10 mouse cellular contexts compared by ENCODE assay signal in genomic region chr3:98313294-98314155, GRCm38 (mm10). TPM values are rescaled to one million over a fixed set of nuclear protein-coding genes. Genes with fewer than 3 reads are reported as not detected.
A peak's percentile ranks its signal among the peaks of the same experiment; 100 is the strongest.
DNase-seq lines count a peak whose midpoint lies in the region; ATAC-seq and TF ChIP-seq lines count a peak whose summit lies in the region.
"Had no signal": no experiment of that assay in that cellular context is flagged by ENCODE, and none has a peak within 500 bp of the region (broad histone marks: within the 10 kb centered on the region; RNA-seq: fewer than 3 reads in every experiment).

No protein-coding gene starts in this region.

- H3K4me2 ChIP-seq in forebrain, embryonic 12.5 days, result no peak overlapping the region
- no peak overlapping the region for H3K4me2 ChIP-seq in forebrain, postnatal 0 days (ENCODE audit: low read depth)
- no peak overlapping the region for H3K4me2 ChIP-seq in lung, embryonic 14.5 days
- H3K4me2 ChIP-seq in intestine, embryonic 15.5 days (replicated peaks), result no peak overlapping the region
- no peak overlapping the region for H3K4me2 ChIP-seq in neural tube, embryonic 14.5 days (ENCODE audit: low read depth, low read length)
- H3K4me2 ChIP-seq: heart, embryonic 12.5 days had no signal

- TF ChIP-seq CTCF in forebrain, postnatal 0 days (IDR thresholded peaks at IDR 0.05; ENCODE audit: low read depth), result no peak
- no peak for TF ChIP-seq CTCF in lung, embryonic 14.5 days (IDR thresholded peaks at IDR 0.05; ENCODE audit: low read depth)

- DNase-seq in forebrain, postnatal 0 days, result no peak
- DNase-seq in lung, embryonic 14.5 days, result no peak
- no peak for DNase-seq in lung, postnatal 14 days
- DNase-seq in adrenal gland, postnatal 14 days, result no peak
- DNase-seq in layer of hippocampus, adult 8-10 months (ENCODE audit: low spot score in 2 of 2), result no peak

- WGBS in forebrain, embryonic 12.5 days, result 76% methylated on average over 9 of the region's 9 CpGs
- WGBS in forebrain, postnatal 0 days, result 71% methylated on average over 9 of the region's 9 CpGs
- 80% methylated on average over 9 of the region's 9 CpGs for WGBS in lung, embryonic 14.5 days
- WGBS in intestine, embryonic 15.5 days, result 76% methylated on average over 9 of the region's 9 CpGs
- 84% methylated on average over 9 of the region's 9 CpGs for WGBS in neural tube, embryonic 14.5 days

- H3K27me3 ChIP-seq in forebrain, embryonic 12.5 days, result no peaks in the 10 kb centered on the region
- H3K27me3 ChIP-seq in forebrain, postnatal 0 days (ENCODE audit: insufficient read depth, low read length), result no peaks in the 10 kb centered on the region
- no peaks in the 10 kb centered on the region for H3K27me3 ChIP-seq in lung, embryonic 14.5 days (ENCODE audit: insufficient read depth, low read length)
- no peaks in the 10 kb centered on the region for H3K27me3 ChIP-seq in intestine, embryonic 15.5 days (replicated peaks)
- no peaks in the 10 kb centered on the region for H3K27me3 ChIP-seq in neural tube, embryonic 14.5 days (ENCODE audit: control insufficient read depth, insufficient read depth, low read length)
- H3K27me3 ChIP-seq: heart, embryonic 12.5 days had no signal

- peaks cover 34% of the 10 kb centered on the region for H3K36me3 ChIP-seq in forebrain, embryonic 12.5 days (replicated peaks)
- no peaks in the 10 kb centered on the region for H3K36me3 ChIP-seq in forebrain, postnatal 0 days (ENCODE audit: insufficient read depth)
- peaks cover 27% of the 10 kb centered on the region; the same call in 1 of the 2 replicates for H3K36me3 ChIP-seq in lung, embryonic 14.5 days (ENCODE audit: insufficient read depth)
- 0 out of 2 replicates have a peak, but pooled peaks cover 4% of the 10 kb centered on the region for H3K36me3 ChIP-seq in intestine, embryonic 15.5 days
- no peaks in the 10 kb centered on the region for H3K36me3 ChIP-seq in neural tube, embryonic 14.5 days (ENCODE audit: control insufficient read depth, insufficient read depth, low read length)

- H3K4me1 ChIP-seq in forebrain, embryonic 12.5 days, result peaks cover 16% of the 10 kb centered on the region
- peaks cover 5% of the 10 kb centered on the region for H3K4me1 ChIP-seq in forebrain, postnatal 0 days (ENCODE audit: insufficient read depth)
- no peaks in the 10 kb centered on the region for H3K4me1 ChIP-seq in lung, embryonic 14.5 days (ENCODE audit: insufficient read depth)
- H3K4me1 ChIP-seq in intestine, embryonic 15.5 days (replicated peaks), result no peaks in the 10 kb centered on the region
- no peaks in the 10 kb centered on the region for H3K4me1 ChIP-seq in neural tube, embryonic 14.5 days (ENCODE audit: control insufficient read depth, insufficient read depth, low read length)

- no peak overlapping the region for H3K27ac ChIP-seq in forebrain, embryonic 12.5 days
- H3K27ac ChIP-seq in forebrain, postnatal 0 days (ENCODE audit: low read depth, low read length), result no peak overlapping the region
- H3K27ac ChIP-seq in lung, embryonic 14.5 days (ENCODE audit: low read depth), result no peak overlapping the region
- H3K27ac ChIP-seq in intestine, embryonic 15.5 days, result no peak overlapping the region
- H3K27ac ChIP-seq in neural tube, embryonic 14.5 days (ENCODE audit: low read depth, low read length), result no peak overlapping the region
- H3K27ac ChIP-seq: gastrocnemius, adult 2 months had no signal

- H3K4me3 ChIP-seq in forebrain, embryonic 12.5 days (replicated peaks), result no peak overlapping the region
- no peak overlapping the region for H3K4me3 ChIP-seq in forebrain, postnatal 0 days (ENCODE audit: low read depth, low read length)
- H3K4me3 ChIP-seq in lung, embryonic 14.5 days (ENCODE audit: low read depth, low read length), result no peak overlapping the region
- no peak overlapping the region for H3K4me3 ChIP-seq in intestine, embryonic 15.5 days (replicated peaks)
- no peak overlapping the region for H3K4me3 ChIP-seq in neural tube, embryonic 14.5 days (ENCODE audit: low read depth, low read length)
- H3K4me3 ChIP-seq: gastrocnemius, adult 2 months; heart, embryonic 12.5 days had no signal

- 0 out of 2 replicates have a peak, but pooled peaks have one; percentile 4 for ATAC-seq in forebrain, embryonic 12.5 days (ENCODE audit: low FRiP score)
- ATAC-seq in forebrain, postnatal 0 days, result no peak
- peak; percentile 27; the same call in 1 of the 2 replicates for ATAC-seq in lung, embryonic 14.5 days (ENCODE audit: insufficient read depth)
- ATAC-seq in intestine, embryonic 15.5 days, result peak; percentile 14; the same call in 1 of the 2 replicates
- peak; percentile 41; the same call in 1 of the 2 replicates for ATAC-seq in neural tube, embryonic 14.5 days (ENCODE audit: low read depth)

- no peak overlapping the region for H3K9ac ChIP-seq in forebrain, embryonic 12.5 days
- H3K9ac ChIP-seq in forebrain, postnatal 0 days, result no peak overlapping the region
- no peak overlapping the region for H3K9ac ChIP-seq in lung, embryonic 14.5 days
- H3K9ac ChIP-seq in intestine, embryonic 15.5 days, result no peak overlapping the region
- H3K9ac ChIP-seq in neural tube, embryonic 14.5 days (replicated peaks; ENCODE audit: low read depth, low read length), result no peak overlapping the region
- H3K9ac ChIP-seq: heart, embryonic 12.5 days had no signal

- H3K9me3 ChIP-seq in forebrain, embryonic 12.5 days, result no peaks in the 10 kb centered on the region
- H3K9me3 ChIP-seq in forebrain, postnatal 0 days (ENCODE audit: low read length), result no peaks in the 10 kb centered on the region
- no peaks in the 10 kb centered on the region for H3K9me3 ChIP-seq in lung, embryonic 14.5 days (ENCODE audit: low read depth, low read length)
- H3K9me3 ChIP-seq in intestine, embryonic 15.5 days, result no peaks in the 10 kb centered on the region
- H3K9me3 ChIP-seq in neural tube, embryonic 14.5 days (ENCODE audit: control insufficient read depth, low read length), result no peaks in the 10 kb centered on the region
- H3K9me3 ChIP-seq: heart, embryonic 12.5 days had no signal

RNA-seq across cellular contexts. Expression of gene Phgdh, which starts 26.3 kb away (rescaled TPM):
- polyA plus RNA-seq in forebrain, embryonic 12.5 days (2016; fragmentation: Nextera tagmentation; extraction: Ambion mirVana), result 274 and 277 TPM in 2 replicates
- 139 and 151 TPM in 2 replicates for total RNA-seq in forebrain, postnatal 0 days (2014; rRNA removed)
- polyA plus RNA-seq in forebrain, postnatal 0 days (2015; fragmentation: Nextera tagmentation; extraction: Ambion mirVana), result 149 and 160 TPM in 2 replicates
- polyA plus RNA-seq in lung, embryonic 14.5 days (2014; fragmentation: Nextera tagmentation; extraction: Ambion mirVana), result 212 and 230 TPM in 2 replicates
- 291 and 356 TPM in 2 replicates for polyA plus RNA-seq in intestine, embryonic 15.5 days (2015; fragmentation: Nextera tagmentation; extraction: Ambion mirVana)
- 163 and 176 TPM in 2 replicates for polyA plus RNA-seq in neural tube, embryonic 14.5 days (2014; fragmentation: Nextera tagmentation; extraction: Ambion mirVana)
- total RNA-seq in adrenal gland, postnatal 14 days (2021), result 21.0 and 25.2 TPM in 2 replicates
- total RNA-seq in layer of hippocampus, adult 8-10 months (2022), result 10 to 100 TPM; 61.3 to 72.1 (median 67.5) TPM

RNA-seq across cellular contexts. Expression of gene Hmgcs2, which starts 33.3 kb away (rescaled TPM):
- 0.94 and 1.3 TPM in 2 replicates for polyA plus RNA-seq in forebrain, embryonic 12.5 days (2016; fragmentation: Nextera tagmentation; extraction: Ambion mirVana)
- total RNA-seq in forebrain, postnatal 0 days (2014; rRNA removed), result 22.5 and 26.9 TPM in 2 replicates
- 30.0 and 33.6 TPM in 2 replicates for polyA plus RNA-seq in forebrain, postnatal 0 days (2015; fragmentation: Nextera tagmentation; extraction: Ambion mirVana)
- polyA plus RNA-seq in lung, embryonic 14.5 days (2014; fragmentation: Nextera tagmentation; extraction: Ambion mirVana), result 1.2 and 1.6 TPM in 2 replicates
- 149 and 177 TPM in 2 replicates for polyA plus RNA-seq in intestine, embryonic 15.5 days (2015; fragmentation: Nextera tagmentation; extraction: Ambion mirVana)
- 6.5 and 17.6 TPM in 2 replicates for polyA plus RNA-seq in neural tube, embryonic 14.5 days (2014; fragmentation: Nextera tagmentation; extraction: Ambion mirVana)
- 33.0 and 171 TPM in 2 replicates for total RNA-seq in adrenal gland, postnatal 14 days (2021)
- total RNA-seq in layer of hippocampus, adult 8-10 months (2022), result 1 to 10 TPM; 4.3 to 6.5 (median 5.3) TPM
